Mouse (Mus musculus) intestine, embryonic 14.5 days (tissue): Measurements from ENCODE around the gene Pcp4. TPM values are rescaled to one million over a fixed set of nuclear protein-coding genes. Genes with fewer than 3 reads are reported as not detected.
"Not testable (repeated sequence)": the region's sequence is repeated elsewhere in the genome, so short reads cannot be mapped to it uniquely, and the experiment has no call there.

Experiments used
- ATAC-seq: fragments of 200-750 bp; cut with Nextera tagmentation; replicated peaks from 2 replicates; pipeline ENCODE4 v1.8.0; 2017; ENCODE audit warnings: low read depth, moderate number of reproducible peaks, moderate TSS enrichment, moderate library complexity; ENCODE audit not compliant: low FRiP score, low TSS enrichment
- DNase-seq: peaks from one replicate; pipeline ENCODE4 v3.0.0-alpha.2; 2018; ENCODE audit warnings: low spot score
- H3K27ac ChIP-seq: fragments of 300-500 bp; sonication (generic); 2 replicates; pipeline ENCODE4 v1.5.1; 2014; ENCODE audit warnings: low read depth, mild to moderate bottlenecking, control low read depth
- H3K27me3 ChIP-seq: fragments of 300-500 bp; sonication (generic); replicated peaks from 2 replicates; pipeline ENCODE4 v1.6.1; 2014; ENCODE audit warnings: low read length, control low read depth; ENCODE audit not compliant: control insufficient read depth, insufficient read depth
- H3K36me3 ChIP-seq: fragments of 300-500 bp; sonication (generic); 2 replicates; pipeline ENCODE4 v1.6.1; 2014; ENCODE audit warnings: low read length, control low read depth; ENCODE audit not compliant: control insufficient read depth, insufficient read depth
- H3K4me1 ChIP-seq: fragments of 300-500 bp; sonication (generic); replicated peaks from 2 replicates; pipeline ENCODE4 v1.6.1; 2014; ENCODE audit warnings: low read length, control low read depth, mixed read lengths; ENCODE audit not compliant: control insufficient read depth, insufficient read depth
- H3K4me2 ChIP-seq: fragments of 300-500 bp; sonication (generic); 2 replicates; pipeline ENCODE4 v1.6.1; 2014; ENCODE audit warnings: low read length
- H3K4me3 ChIP-seq: fragments of 300-500 bp; sonication (generic); 2 replicates; pipeline ENCODE4 v1.5.1; 2014; ENCODE audit warnings: low read depth, low read length, control low read depth, mixed read lengths
- H3K9ac ChIP-seq: fragments of 300-500 bp; sonication (generic); 2 replicates; pipeline ENCODE4 v1.6.1; 2014; ENCODE audit warnings: mild to moderate bottlenecking, low read length
- H3K9me3 ChIP-seq: fragments of 300-500 bp; sonication (generic); 2 replicates; pipeline ENCODE4 v1.6.1; 2016; ENCODE audit warnings: low read length, control low read depth; ENCODE audit not compliant: control insufficient read depth
- WGBS: fragments of 180-500 bp; shearing (Covaris S2); extraction: QIAGEN DNeasy Blood & Tissue Kit; methylation state at CpG from one replicate; pipeline ENCODE4 v1.1.7; 2014; 5-methylcytosine and 5-hydroxymethylcytosine counted together
- polyA plus RNA-seq: library from polyadenylated mRNA; unstranded; fragments of >200 nt; fragmentation: Nextera tagmentation; extraction: Ambion mirVana; gene quantifications from 2 replicates; pipeline ENCODE4 v1.2.1, GENCODE M21; 2014

Pcp4 gene
- polyA plus RNA-seq, 1 experiment from 2014 or later, result 65.9 TPM

- ATAC-seq (no peak), DNase-seq (no peak)
- Histone ChIP-seq H3K4me2 (no peak overlapping the region), H3K36me3 (no peaks in the 10 kb centered on the region), H3K4me1 (peaks cover 5% of the 10 kb centered on the region; the same call in 1 of the 2 replicates), H3K27me3 (no peaks in the 10 kb centered on the region), H3K27ac (no peak overlapping the region), H3K9me3 (no peaks in the 10 kb centered on the region), H3K9ac (no peak overlapping the region), H3K4me3 (no peak overlapping the region)
- WGBS, result 80% methylated on average over 3 of the region's 3 CpGs
Measured at GRCm38 (mm10) chr16:96441826-96442225, 25.6 kb upstream of the Pcp4 start.

GRCm38 (mm10) chr16:96443468-96443867 lies 23.9 kb upstream of the Pcp4 start, which contains the start of gene Itgb2l:
Gene Itgb2l, minus strand, starts transcription at chr16:96443619.
- Histone ChIP-seq H3K36me3 (no peaks in the 10 kb centered on the region), H3K4me2 (no peak within 1 kb of the TSS), H3K4me1 (peaks cover 5% of the 10 kb centered on the region; the same call in 1 of the 2 replicates), H3K4me3 (no peak within 1 kb of the TSS), H3K9ac (no peak within 1 kb of the TSS), H3K27ac (no peak within 1 kb of the TSS), H3K27me3 (no peaks in the 10 kb centered on the region), H3K9me3 (no peaks in the 10 kb centered on the region)
- 74% methylated on average over 2 of the region's 2 CpGs for WGBS
- DNase-seq, result no peak
- ATAC-seq, result no peak

GRCm38 (mm10) chr16:96450871-96451270 lies 16.5 kb upstream of the Pcp4 start:
- H3K4me1 ChIP-seq, H3K9me3 ChIP-seq, H3K27ac ChIP-seq, ATAC-seq, H3K27me3 ChIP-seq, H3K9ac ChIP-seq, DNase-seq, H3K36me3 ChIP-seq, H3K4me2 ChIP-seq, H3K4me3 ChIP-seq: not testable (repeated sequence)
- WGBS, result 93% methylated on average over 12 of the region's 16 CpGs

- DNase-seq, result no peak
Measured at GRCm38 (mm10) chr16:96454086-96454485, 13.3 kb upstream of the Pcp4 start.

GRCm38 (mm10) chr16:96457612-96458011 lies 9.8 kb upstream of the Pcp4 start:
- no peak for DNase-seq
- no peak for ATAC-seq
- no peaks in the 10 kb centered on the region for H3K9me3 ChIP-seq
- H3K9ac ChIP-seq, result no peak overlapping the region
- no peak overlapping the region for H3K4me3 ChIP-seq
- no peak overlapping the region for H3K4me2 ChIP-seq
- H3K27me3 ChIP-seq, result no peaks in the 10 kb centered on the region
- no peak overlapping the region for H3K27ac ChIP-seq
- no peaks in the 10 kb centered on the region for H3K36me3 ChIP-seq
- 61% methylated on average over 5 of the region's 5 CpGs for WGBS
- H3K4me1 ChIP-seq, result no peaks in the 10 kb centered on the region

More at GRCm38 (mm10) chr16:96454086-96454485, 13.3 kb upstream of the Pcp4 start:
- H3K4me2 ChIP-seq, result no peak overlapping the region
- no peaks in the 10 kb centered on the region for H3K36me3 ChIP-seq
- ATAC-seq, result no peak
- H3K9me3 ChIP-seq, result no peaks in the 10 kb centered on the region
- H3K27ac ChIP-seq, result no peak overlapping the region
- H3K9ac ChIP-seq, result no peak overlapping the region
- no peak overlapping the region for H3K4me3 ChIP-seq
- no peaks in the 10 kb centered on the region for H3K4me1 ChIP-seq
- no peaks in the 10 kb centered on the region for H3K27me3 ChIP-seq

- Histone ChIP-seq H3K27ac (no peak overlapping the region), H3K9me3 (no peaks in the 10 kb centered on the region), H3K4me3 (no peak overlapping the region), H3K27me3 (no peaks in the 10 kb centered on the region), H3K4me2 (no peak overlapping the region), H3K36me3 (no peaks in the 10 kb centered on the region), H3K9ac (no peak overlapping the region), H3K4me1 (no peaks in the 10 kb centered on the region)
- ATAC-seq, result no peak
- no peak for DNase-seq
- 88% methylated on average over 2 of the region's 2 CpGs for WGBS
Measured at GRCm38 (mm10) chr16:96459356-96459755, 8.1 kb upstream of the Pcp4 start.

- 62% methylated on average over 3 of the region's 3 CpGs for WGBS
Measured at GRCm38 (mm10) chr16:96460788-96461187, 6.6 kb upstream of the Pcp4 start.

GRCm38 (mm10) chr16:96468011-96468410 lies 605 bp downstream of the Pcp4 start:
- Histone ChIP-seq H3K9ac (no peak overlapping the region), H3K4me2 (peak overlapping the region; percentile 9; the same call in 1 of the 2 replicates), H3K36me3 (no peaks in the 10 kb centered on the region), H3K27me3 (no peaks in the 10 kb centered on the region), H3K4me1 (peaks cover 12% of the 10 kb centered on the region), H3K4me3 (no peak overlapping the region), H3K9me3 (no peaks in the 10 kb centered on the region), H3K27ac (no peak overlapping the region)
- WGBS, result 55% methylated on average over 4 of the region's 4 CpGs
- DNase-seq (no peak), ATAC-seq (no peak)

More at GRCm38 (mm10) chr16:96460788-96461187, 6.6 kb upstream of the Pcp4 start:
- ATAC-seq (no peak), DNase-seq (no peak)
- H3K36me3 ChIP-seq, result no peaks in the 10 kb centered on the region
- no peak overlapping the region for H3K9ac ChIP-seq
- no peaks in the 10 kb centered on the region for H3K4me1 ChIP-seq
- H3K27ac ChIP-seq, result no peak overlapping the region
- H3K4me3 ChIP-seq, result no peak overlapping the region
- no peaks in the 10 kb centered on the region for H3K9me3 ChIP-seq
- no peaks in the 10 kb centered on the region for H3K27me3 ChIP-seq
- H3K4me2 ChIP-seq, result no peak overlapping the region

GRCm38 (mm10) chr16:96468698-96469097 lies 1.3 kb downstream of the Pcp4 start:
- peak; percentile 59 for DNase-seq
- H3K27me3 ChIP-seq, result no peaks in the 10 kb centered on the region

More at GRCm38 (mm10) chr16:96468698-96469097, 1.3 kb downstream of the Pcp4 start:
- Histone ChIP-seq H3K9ac (no peak overlapping the region), H3K4me2 (no peak overlapping the region), H3K27ac (no peak overlapping the region), H3K36me3 (no peaks in the 10 kb centered on the region), H3K9me3 (no peaks in the 10 kb centered on the region), H3K4me1 (peaks cover 12% of the 10 kb centered on the region), H3K4me3 (no peak overlapping the region)
- WGBS, result 75% methylated on average over 4 of the region's 4 CpGs
- ATAC-seq, result no peak
